Mouse (Mus musculus) thymus, postnatal 0 days (tissue): ENCODE results near the gene Ybx2. TPM values are rescaled to one million over a fixed set of nuclear protein-coding genes. Genes with fewer than 3 reads are reported as not detected.

ENCODE experiments used
- DNase-seq: peaks from one replicate; pipeline ENCODE4 v3.0.0-alpha.2; 2015; ENCODE audit warnings: low spot score
- polyA plus RNA-seq: library from polyadenylated mRNA; unstranded; fragments of >200 nt; fragmentation: Nextera tagmentation; extraction: Ambion mirVana; gene quantifications from 2 replicates; pipeline ENCODE4 v1.2.1, GENCODE M21; 2015

Gene Ybx2
- polyA plus RNA-seq, 1 experiment from 2014 or later: 2.6 TPM

DNA sequence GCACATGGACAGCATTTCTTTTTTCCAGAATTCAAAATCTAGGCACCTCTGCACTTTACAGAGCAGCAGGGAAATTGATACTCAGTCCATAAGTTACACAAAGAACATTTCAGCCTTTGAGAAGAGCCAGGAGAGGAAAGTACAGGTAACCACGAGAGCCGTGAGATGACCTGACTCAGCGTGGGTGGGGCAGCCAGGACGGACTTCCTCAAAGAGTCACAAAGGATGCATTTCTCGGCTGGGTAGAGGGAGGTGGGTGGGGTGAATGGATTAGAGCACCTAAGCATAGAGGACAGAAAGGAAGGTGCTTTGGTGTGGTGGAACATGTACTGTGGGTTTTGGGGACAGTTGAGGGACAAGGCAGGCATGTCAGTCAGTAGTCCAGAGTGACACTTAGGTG is 26.2 kb downstream of the Ybx2 start:
- DNase-seq: no peak

DNA sequence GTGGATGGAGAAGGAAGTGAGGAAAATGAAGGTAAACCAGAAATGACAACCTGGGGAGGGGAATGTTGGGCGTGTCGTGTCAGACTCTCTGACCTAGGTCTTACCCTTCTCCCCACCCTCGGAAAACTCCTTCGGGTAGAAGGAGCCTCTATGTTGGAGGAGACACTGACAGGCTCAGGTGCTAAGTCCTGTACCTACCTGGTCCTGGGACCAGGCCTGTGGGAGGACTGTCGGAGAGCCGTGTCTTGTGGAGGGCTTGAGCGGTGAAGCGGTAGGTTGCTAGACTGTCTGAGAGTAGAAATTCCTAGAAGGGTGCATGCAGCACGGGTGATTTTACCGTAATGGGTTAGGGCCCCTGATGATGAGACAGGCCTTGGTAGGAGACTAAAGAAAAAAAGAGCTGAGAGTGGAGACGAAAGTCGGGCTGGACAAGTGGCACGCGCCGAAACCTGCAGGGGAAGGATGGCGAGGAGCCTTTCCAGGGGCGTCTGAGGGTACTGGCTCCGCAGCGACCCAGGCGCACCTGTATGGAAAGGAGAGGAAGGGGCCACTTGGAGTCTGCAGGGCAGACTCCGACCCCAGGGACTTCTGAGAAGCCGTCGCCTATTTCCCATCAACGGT is 29.2 kb downstream of the Ybx2 start, which contains the start of gene Cldn7:
Cldn7 (plus strand) TSS at position 130 of the 621 bp plus-strand sequence.
- no peak for DNase-seq

DNA sequence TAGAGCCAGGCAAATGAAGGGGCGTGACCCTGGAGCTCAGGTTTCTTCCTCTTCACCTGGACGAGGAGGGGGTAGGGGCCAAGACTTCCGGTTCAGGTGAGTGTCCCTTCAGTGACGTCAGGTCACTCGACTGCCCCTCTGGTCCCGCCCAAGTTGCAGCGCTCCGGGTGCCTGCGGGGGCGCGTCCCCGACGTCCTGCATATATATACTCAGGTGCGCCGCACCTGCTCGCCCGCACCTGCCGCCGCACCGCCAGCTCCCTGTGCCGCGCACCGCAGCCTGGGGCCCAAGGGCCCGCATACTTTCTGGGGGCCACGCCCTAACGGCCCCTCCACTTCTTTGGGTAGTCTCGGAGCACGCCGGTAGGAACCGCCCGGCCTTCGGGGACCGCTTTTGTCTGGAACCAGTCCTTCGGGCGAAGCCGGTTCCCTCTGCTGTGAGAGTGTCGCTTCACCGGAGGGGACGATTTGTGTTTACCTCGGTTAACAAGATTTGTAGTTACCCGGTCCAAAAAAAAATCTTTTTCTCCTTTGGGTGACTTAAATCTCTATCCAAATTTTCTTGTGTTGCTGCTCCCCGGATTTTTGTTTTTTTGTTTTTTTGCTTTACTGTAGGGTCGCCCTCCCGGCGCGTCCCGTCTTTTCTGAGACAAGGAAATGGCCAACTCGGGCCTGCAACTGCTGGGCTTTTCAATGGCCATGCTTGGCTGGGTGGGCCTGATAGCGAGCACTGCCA is 29.8 kb downstream of the Ybx2 start:
- no peak for DNase-seq

DNA sequence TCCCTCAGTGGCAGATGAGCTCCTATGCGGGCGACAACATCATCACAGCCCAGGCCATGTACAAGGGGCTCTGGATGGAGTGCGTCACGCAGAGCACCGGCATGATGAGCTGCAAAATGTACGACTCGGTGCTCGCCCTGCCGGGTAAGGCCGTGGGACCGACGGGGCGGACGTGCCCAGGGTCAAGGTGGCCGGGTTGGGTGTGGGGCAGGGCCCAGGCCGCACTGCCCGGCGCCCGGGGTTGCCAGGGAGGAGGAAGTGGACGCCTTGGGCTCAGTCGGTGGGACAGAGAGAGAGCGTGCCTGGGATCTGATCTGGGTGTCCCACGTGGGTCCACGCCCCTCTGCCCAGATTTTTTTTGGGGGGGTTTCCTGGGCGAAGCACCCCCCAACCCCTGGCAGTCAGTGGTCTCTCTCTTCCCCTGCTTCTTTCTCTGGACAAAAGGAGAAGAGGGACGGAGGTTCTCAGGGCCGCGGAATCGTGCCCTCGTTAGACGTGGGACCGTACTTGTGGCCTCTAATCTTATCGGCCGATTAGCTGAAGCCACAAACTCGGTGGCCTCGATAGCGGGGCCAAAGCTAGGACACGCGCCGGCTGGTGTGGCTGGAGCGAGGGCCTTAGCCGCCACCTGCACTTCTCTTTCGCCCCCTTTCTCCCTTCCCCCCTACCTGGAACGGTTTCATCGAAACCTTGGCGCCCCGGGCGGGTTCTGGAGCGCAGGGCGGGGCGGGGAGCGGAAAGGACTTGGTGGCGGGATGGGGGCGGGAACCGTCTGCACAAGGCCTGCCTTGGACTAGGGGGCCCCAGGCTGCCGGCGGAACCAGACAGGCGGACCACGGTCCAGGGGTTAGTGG is 30.6 kb downstream of the Ybx2 start:
- DNase-seq: no peak

DNA sequence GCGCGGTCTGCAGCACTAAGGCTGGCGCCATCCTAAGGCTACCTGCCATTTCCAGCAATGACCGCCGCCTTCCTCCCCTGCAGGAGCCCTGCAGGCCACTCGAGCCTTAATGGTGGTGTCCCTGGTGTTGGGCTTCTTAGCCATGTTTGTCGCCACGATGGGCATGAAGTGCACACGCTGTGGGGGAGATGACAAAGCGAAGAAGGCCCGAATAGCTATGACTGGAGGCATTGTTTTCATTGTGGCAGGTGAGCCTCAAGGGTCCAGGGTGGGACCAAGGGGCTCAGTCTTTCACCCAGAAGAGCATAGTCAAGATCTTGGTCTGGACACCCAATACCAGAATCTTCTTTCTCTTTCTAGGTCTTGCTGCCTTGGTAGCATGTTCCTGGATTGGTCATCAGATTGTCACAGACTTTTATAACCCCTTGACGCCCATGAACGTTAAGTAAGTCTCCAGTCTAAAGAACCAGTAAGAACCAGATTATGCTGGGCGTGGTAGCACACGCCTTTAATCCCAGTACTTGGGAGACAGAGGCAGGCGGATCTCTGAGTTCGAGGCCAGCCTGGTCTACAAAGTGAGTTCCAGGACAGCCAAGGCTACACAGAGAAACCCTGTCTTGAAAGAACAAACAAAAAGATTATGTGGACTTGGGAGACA is 31.4 kb downstream of the Ybx2 start:
- no peak for DNase-seq

DNA sequence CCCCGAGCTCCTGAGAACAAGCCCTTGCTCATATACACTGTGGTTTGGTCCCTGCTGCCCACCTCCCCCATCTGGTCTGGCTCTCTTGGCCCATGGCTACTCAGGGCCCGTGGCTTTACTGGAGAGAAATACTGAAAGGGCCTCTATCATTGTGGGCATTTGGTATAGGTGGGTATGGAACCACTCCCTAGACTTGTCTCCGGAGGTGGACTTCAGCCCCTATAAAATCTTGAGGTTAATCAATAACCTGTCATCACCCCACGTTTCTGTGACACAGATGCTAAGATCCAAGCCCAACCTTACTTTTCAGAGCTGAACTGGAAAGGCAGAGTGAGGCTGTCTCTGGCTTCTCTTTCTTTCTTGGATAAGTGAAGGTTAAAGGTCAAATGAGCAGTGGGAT is 33.2 kb downstream of the Ybx2 start:
- no peak for DNase-seq

DNA sequence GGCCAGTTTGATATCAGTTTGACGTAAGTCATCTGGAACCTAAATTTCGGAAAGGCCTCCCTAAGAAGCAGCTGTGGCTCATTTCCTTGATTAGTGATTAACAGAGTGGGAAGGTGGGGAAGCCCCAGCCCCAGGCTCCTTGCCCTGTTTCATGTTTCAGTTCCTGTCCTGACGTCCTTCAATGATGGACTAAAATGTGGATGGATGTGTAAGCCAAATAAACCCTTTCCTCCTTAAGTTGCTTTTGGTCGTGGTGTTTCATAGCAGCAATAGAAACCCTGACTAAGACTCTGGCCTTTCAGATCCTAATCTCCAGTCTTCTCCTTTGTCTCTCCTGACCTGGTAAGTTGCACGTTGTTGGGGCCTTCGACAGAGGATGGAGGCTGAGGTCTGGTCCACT is 34.6 kb downstream of the Ybx2 start:
- no peak for DNase-seq

DNA sequence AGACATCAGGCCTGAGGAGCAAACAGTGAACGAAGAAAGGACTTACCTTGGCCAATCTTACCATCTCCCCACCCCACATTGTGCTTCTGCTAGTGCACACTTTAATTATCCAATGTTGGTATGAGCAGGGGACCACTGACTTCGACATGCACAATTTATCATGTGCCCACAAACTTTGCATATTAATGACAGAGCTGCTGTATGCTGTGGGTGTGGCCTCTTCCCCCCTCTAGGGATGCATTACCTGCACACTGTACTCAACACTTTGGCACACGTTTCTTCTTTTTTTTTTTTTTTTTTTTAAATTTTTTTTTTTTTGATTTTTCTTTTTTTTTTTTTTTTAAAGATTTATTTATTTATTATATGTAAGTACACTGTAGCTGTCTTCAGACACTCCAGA is 35.2 kb downstream of the Ybx2 start:
- DNase-seq: no peak

DNA sequence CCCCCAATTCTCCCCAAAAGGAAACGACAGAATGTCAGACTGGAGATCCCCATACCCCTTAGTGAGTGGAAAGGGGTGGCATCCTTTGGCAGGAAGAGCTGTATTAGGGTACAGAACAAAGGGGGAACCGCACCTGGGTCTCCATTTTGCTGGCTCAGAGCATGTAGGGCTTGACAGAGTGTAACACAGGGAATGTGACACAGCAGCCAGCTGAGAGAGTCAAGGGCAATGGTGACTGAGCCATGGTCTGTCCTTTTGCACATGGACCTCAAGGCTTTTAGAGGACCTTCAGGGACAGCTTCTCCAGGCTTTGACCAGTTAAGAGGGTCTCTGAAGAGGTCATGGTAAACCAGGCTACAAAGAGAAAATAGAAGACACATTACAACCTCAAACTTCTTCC is 39.3 kb downstream of the Ybx2 start:
- DNase-seq: no peak

DNA sequence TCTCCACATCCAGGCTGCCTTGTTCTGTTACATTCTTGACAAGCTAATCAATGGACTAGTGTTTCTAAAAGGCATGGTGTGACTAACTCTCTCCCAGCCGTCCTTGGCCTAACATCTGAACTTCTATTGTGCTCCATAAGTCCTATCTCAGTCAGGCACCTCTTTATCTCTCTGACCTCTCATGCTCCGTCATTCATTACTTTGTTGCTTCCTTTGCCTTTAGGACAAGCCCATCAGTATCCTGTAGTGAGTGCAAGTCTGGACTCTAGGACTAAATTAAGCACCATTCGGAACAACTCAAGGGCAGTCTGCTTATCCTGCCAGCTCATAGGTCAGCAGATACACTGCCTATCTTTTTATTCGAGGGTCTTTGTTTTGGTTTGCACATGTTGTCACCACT is 40.7 kb downstream of the Ybx2 start:
- DNase-seq: no peak

DNA sequence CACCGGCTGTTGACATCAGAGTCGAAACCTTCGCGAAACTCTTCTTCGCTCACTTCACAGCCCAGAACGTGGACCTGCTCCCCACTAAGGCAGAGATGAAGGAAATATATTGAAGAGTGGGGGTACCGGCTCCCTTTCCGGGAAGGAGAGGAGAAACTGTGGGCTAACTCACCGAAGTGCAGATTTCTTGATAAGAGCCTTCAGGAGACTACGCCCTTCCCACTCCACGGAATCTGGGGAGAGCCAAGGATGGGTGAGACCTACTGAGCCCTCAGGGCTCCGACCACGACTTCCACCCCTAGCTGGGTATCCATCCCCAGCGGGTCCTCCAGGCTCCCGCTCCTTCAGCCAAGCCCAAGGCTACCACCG is 44.2 kb downstream of the Ybx2 start:
- DNase-seq: no peak

DNA sequence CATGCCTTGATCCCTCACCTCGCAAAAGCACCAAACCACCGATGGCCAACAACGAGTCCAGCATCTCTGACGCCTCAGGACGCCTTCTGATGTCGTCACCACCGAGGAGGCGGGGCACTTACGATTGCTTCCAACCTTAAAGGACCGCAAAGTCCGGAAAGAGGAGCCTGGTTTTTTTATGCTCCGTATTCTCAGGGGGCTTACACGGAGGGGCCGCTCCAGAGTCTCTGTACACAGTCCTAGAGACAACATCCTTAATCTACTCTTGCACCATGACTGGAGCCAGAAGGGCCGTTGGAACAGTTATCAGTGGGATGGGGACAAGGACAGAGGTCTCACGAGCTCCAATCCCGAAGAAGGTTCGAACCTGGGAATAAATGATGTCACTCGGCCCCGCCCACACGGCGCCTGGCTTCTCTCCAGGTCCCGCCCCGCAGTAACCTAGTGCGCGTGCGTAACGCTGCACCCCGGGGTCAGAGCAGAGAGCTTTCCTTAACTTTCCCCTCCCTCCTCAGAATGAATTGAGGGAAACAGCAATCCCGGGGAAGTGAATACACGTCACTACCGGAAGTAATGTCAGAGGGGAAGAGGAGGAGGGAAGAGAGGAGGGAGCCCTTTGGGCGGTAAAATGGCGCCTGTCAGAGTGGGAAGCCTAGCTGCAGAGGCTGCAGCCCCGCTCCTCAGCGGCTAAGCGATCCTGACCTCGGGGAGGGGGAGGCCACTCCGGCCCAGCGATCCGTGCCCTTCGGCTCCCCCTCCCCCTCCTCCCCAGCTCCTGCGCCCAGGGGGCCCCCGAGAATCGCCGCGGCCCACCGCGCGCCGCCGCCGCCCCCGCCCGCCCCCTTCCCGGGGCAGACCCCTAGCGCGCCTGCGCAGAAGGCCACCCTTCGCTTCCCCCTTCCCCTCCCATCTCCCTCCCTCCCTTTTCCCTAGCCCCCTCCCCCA is 44.9 kb downstream of the Ybx2 start:
- DNase-seq: peak; percentile 91

DNA sequence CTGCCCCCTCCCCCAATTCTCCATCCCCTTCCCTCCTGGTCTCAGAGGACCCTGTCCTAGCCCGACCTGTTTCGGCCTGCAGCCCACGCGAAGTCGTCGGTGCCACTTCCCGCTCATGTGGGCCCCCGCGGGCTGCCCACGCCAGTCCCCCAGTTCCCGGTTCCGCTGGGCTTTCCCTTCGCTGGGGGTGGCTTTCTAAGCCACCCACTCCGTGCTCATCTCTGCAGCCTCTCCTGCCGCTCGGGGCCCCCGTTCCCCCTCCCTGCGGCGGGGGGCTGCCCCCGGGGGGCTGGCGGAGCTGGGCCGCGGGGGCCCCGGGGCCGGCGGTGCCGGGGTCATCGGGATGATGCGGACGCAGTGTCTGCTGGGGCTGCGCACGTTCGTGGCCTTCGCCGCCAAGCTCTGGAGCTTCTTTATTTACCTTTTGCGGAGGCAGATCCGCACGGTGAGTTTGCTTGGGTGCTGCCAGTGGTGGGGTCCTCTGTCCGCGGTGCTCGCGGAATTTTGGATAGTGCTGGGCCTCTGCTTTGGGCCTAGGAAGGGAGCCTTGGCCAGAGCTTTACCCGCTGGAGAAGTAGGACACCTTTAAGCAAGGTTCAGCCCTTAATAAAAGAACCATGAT is 45.7 kb downstream of the Ybx2 start, which contains the start of gene Ctdnep1:
Ctdnep1 (plus strand) TSS at position 16 of the 622 bp plus-strand sequence.
- DNase-seq: no peak

DNA sequence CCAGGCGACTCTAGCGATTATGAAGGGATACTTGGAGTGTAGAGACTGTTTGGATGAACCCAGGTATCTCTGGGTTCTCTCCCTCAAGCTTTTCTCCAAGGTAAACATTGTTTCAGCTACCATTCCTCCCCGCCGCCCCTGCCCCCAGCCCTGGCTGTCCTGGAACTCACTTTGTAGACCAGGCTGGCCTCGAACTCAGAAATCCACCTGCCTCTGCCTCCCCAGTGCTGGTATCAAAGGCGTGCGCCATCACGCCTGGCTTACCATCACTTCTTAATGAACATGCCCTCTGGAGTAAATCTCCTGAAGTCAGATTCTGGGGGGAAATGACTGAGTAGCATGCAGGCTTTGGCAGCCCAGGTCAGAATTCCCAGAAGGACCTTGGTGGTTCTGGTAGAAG is 46.6 kb downstream of the Ybx2 start, which contains the start of gene Elp5:
Elp5 (minus strand) TSS at position 293 of the 400 bp plus-strand sequence.
- no peak for DNase-seq

DNA sequence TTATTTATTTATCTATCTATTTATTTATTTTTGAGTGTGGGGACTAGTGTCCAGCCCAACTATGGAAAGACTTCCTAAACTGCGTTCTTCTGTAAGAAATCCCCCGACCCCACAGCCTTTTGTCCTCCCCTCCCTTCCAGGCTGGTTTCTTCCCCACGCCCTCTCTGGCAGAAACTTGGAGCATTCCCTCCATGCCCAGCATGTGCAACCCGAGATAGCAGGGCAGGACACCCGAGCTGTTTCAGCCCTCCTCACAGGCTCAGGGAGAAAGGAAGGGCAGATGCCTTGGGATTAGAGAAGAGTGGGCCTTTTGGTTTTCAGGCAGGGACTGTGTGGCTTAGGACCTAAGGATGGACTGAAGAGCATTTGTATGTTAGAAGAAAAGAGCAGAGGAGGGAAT is 47.3 kb downstream of the Ybx2 start:
- no peak for DNase-seq

DNA sequence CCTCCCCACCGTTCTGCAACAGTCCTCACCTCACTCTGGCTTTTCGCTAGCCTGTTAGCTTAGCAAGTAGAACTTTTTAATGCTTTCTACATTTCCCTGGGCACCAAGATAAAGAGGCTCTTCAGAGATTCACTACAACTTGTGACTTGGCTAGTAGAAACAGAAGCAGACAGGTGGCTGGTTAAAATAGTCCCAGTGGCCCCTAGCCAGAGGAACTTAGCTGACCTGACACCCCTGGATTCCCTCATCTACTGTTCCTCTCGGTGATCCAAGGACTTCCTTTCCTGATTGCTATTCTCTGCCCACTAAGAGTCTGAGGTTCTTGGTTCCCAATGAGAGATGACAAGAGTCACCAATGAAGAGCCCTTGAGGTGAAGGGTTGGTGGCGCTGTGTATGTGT is 47.8 kb downstream of the Ybx2 start:
- DNase-seq: no peak

DNA sequence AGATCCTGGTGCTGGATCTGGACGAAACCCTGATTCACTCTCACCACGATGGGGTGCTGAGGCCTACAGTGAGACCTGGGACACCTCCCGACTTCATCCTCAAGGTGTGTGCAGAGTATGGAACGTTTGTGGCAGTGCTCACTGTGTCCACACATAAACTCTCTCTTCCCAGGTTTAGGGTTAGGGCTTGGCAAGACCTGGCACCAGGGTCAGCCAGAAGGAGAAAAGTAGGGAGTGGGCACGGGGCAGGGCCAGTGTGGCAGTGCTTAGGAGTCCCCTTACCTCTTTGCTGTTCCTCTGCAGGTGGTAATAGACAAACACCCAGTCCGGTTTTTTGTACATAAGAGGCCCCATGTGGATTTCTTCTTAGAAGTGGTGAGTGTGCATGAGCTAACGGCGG is 48.8 kb downstream of the Ybx2 start:
- DNase-seq: no peak

DNA sequence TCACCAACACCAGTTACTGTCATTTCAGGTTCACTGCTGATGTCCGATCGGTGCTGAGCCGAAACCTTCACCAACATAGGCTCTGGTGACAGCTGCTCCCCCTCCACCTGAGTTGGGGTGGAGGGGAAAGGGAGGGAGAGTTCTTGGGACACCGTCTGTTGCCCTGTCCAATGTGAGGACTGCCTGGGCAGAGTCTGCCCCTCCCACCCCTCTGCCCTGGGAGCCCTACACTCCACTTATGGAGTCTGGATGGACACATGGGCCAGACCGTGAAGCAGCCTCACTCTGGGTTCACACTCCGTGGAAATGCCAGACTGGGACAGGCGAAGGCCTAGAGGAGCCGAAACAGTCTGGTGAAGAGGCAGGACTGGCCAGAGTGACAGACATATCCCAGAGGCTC is 54.4 kb downstream of the Ybx2 start:
- no peak for DNase-seq
